Mouse (Mus musculus) MEL-GATA-1-ER (cell line): ENCODE results near the gene Bsph2.

Experiments used
- DNase-seq: peaks from one replicate; pipeline ENCODE4 v3.0.0-alpha.2; 2012; ENCODE audit warnings: low read depth; ENCODE audit errors: extremely low read depth

Gene Bsph2

DNA sequence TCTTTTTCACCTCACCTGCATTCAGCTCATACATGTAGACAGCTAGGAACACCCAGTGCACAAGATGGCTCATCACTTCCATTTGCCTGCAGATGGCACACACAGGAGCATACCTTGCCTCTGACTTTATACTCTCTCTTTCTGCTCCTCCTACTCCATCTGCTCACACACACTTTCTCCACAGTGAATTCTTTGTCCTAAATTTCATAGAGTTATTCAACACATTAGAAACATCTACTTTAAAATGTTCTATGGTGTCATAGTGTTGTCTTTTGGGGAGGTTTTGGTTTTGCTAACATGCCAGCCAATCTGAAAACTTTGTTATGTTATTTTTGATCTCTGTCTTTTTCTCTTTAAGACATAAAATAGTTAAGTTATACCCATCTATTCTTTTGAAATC, at the start of gene Bsph2:
Gene Bsph2 (minus strand): TSS at position 101 of the 400 bp plus-strand sequence.
- no peak for DNase-seq

DNA sequence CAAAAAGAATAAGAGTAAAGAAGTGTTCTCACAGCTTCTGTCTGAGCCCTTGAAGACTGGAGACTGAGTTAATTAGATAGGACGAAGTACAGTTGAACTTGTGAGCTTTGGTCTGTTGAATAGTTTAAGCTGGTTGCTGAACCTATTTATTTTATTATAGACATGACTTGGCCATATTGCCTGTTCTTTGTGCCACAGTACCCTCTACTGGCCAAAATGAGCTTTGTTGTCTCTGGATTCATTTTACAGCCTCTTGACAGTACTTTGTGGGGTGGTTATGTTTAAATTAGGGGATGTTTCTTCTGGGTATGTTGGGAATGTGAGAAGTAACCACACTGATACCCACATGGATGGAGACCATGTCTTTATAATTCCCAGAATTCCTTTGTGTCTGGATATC, 59.3 kb downstream of the Bsph2 start:
- no peak for DNase-seq
